Mouse (Mus musculus) granulocyte monocyte progenitor cell, adult 5-6 weeks (primary cell): Measurements from ENCODE around the gene Ugt3a1. TPM values are rescaled to one million over a fixed set of nuclear protein-coding genes. Genes with fewer than 3 reads are reported as not detected.

Experiments used
- ATAC-seq: replicated peaks from 2 replicates; pipeline ENCODE4 v1.8.0; 2016; ENCODE audit warnings: mild to moderate bottlenecking, moderate TSS enrichment, inconsistent platforms; ENCODE audit not compliant: poor library complexity, severe bottlenecking
- total RNA-seq, 2 experiments: library from RNA; stranded (forward) in 1 of 2; stranded (reverse) in 1 of 2; fragments of 200-712, 200-1000 nt in 1 of 2; fragments of >200 nt in 1 of 2; fragmentation: Nextera tagmentation in 1 of 2; gene quantifications; 2 replicates each; pipeline ENCODE4 v1.2.3; 2014 to 2017

The Ugt3a1 gene
- total RNA-seq (2014; fragmentation: Nextera tagmentation) (not detected in 2 replicates), total RNA-seq (2017) (not detected in 2 replicates)

DNA sequence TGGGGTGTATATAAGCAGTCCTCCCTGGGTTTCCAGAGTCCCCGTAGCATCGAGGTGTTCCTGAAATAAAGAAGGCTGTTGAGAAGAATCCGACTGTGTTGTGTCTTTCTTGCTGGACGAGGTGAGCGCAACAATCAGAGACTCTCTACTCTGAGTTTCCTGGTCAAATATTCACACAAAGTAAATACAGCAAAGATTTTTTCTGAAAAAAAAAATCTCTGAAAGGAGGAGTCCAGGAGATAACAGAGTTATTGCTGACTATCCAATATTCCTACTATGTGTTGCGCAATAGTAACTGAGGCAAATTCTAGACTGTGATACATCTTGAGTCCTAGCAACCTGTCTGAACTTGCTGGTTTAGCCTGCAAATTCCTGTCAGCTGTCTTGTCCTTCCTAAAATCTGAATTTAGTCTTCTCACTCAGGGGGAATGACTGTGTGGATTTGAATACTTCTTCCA is at the start of gene Ugt3a1:
TSS of gene Ugt3a1 (plus strand) at position 51 of the 458 bp plus-strand sequence.
- no peak for ATAC-seq

DNA sequence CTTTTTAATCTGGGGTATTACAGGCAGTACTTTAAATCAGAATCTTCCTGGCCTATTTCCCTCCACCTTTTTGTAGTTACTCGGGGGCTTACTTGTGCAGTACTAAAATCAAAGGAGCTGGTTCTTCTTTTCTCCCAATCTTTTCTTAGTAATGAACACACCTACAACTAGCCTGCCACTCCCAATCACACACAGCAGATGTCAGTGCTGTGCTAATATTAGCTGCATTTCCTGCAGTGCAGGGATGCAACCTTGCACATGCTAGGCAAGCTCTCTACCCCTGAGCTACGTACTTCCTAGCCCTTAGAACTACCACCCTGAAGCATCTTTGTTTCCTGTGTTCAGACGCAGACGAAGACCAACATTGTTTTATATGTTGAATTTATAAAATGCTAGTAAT is 45.8 kb upstream of the Ugt3a1 start:
- ATAC-seq: 0 out of 2 replicates have a peak, but pooled peaks have one; percentile 30

DNA sequence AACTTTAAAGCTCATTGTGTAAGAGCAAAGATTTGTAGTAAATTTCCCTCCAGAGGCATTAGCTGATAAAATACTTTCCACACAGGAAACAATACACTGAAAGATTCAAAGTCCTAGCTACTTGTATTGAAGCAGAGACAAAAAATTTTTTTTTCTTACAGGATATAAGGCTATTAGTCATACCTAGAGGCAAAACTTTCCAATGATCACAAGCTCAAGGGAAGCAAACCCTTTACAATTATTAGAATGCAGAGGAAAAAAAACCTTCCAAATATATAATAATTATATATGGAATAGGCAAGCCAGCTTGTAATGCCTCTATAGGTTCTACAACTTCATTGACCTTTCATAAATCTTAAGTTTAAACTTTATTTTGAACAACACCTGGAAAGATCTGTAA is 30.3 kb upstream of the Ugt3a1 start:
- no peak for ATAC-seq

DNA sequence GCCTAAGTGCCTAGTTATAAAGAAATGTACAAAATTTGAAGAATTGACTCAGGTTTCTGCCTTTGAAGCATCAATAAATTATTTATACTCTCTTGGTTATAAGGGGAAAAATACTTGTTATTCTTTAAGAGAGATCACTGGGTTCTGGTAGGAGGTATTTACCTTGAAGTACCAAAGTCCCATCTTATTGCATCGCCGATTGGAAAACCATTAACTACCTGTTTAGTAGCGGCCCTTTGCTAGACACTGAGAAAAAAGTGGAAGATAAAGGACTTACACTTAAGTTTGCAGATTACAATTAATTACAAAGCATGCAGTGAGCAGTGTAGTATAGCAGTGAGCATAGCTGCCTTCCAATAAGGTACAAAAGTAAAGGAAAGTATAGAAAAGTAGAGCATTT is 23.8 kb upstream of the Ugt3a1 start:
- ATAC-seq: no peak

DNA sequence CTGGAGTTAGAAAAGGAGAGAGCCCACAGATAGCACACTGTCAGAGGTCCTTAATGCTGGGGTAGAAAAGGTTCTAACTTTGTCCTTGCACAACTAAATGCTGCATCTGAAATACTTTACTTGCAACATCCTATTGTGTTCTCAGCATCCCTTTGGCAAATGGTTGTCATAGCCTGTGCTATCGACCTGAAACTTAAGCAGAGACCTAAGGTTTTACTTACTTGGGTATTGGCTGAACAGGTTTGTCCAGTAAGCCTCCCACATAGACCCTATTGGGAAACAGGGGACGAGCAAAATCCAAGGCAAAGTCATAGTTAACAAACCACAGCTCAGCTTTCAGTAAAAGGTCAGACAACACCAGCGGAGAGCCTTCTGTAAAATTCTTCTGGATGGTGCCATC is 16.1 kb upstream of the Ugt3a1 start:
- ATAC-seq: no peak

DNA sequence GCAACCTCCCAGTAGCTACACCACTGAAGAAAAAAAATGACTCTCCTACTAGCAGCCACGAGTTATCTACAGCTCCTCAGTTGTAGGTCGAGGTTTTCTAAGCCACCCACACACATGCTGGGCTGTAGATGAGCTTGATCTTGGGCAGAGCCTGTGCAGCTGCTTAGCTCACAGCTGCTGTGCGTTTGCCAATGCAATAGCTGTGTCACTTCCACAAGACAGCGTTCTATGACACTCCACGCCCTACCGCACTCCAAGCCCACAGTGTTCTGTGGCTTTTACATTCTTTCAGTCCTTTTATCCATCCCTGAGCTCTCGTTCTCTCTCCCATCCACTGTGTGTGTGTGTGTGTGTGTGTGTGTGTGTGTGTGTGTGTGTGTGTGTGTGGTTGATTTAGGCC is 4.8 kb upstream of the Ugt3a1 start:
- no peak for ATAC-seq

DNA sequence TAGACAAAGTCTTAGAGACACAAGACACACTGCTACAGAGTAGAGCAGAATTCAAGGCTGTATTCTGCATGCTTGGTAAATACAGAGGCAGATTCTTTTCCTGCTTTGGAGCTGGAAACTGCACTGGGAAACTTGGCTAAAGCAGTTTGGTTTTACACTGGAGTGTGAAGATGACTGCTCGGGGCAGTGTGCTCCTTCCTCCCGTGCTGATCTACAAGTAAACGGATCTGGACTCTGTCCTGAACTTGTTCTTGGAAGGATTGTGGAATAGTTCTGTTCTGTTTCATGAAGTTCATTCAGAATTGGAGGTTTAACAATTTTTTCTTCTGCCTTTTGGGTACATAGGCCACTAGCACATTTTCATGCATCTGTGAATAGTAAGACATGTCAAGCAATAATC is 2.3 kb downstream of the Ugt3a1 start:
- ATAC-seq: no peak

- no peak for ATAC-seq
Observed at GRCm38 (mm10) chr15:9279596-9279995, 2.9 kb downstream of the Ugt3a1 start.

- no peak for ATAC-seq
Observed at GRCm38 (mm10) chr15:9283165-9283564, 6.5 kb downstream of the Ugt3a1 start.

DNA sequence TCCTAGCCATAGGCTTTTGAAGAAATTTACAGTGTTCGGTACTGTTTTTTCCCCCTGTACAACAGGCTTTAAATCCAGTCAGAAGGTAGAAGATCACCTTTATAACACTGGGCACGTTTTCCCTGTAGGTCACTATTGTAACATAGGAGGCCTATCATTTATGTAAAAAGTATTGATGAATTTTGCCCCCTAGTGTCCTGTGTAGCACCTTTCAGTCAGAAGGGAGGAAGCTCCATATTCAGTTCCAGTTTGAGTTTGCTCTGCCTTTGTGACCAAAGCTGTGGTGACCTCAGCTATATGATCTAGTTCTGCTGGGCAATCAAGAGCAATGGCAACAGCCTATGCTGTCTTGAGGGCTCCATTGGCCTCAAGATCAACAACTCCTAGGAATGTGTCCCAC is 13.0 kb downstream of the Ugt3a1 start:
- ATAC-seq: no peak

DNA sequence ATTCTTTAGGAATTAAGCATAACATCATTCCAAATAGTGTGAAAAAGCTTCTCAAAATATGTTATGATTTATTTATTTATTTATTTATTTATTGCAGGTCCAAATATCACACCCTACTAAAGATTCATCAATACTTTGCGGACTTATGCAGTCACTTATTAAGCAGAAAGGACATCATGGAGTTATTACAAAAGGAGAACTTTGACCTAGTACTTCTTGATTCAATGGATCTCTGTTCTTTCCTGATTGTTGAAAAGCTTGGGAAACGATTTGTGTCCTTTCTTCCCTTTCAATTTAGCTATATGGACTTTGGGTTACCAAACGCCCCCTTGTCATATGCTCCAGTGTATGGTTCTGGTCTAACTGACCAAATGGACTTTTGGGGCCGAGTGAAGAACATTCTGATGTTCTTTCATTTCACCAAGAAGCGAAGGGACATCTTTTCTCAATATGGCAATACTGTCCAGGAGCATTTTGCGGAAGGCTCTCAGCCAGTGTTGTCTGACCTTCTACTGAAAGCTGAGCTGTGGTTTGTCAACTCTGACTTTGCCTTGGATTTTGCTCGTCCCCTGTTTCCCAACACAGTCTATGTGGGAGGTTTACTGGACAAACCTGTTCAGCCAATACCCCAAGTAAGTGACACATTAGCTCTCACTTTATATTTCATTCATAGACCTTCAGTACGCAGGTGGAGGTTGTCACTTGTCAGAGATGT is 29.4 kb downstream of the Ugt3a1 start:
- no peak for ATAC-seq

DNA sequence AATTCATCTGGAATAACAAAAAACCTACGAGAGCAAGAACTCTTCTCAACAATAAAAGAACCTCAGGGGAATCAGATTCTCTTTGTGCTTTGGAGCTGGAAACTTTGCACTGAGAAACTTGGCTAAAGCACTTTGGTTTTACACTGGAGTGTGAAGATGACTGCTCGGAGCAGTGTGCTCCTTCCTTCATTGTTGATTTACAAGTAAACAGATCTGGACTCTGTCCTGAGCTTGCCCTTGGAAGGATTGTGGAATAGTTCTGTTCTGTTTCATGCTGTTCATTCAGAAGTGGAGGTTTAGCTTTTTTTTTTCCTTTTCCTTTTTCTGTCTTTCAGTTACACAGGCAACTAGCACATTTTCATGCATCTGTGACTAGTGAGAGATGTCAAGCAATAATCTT is 57.9 kb downstream of the Ugt3a1 start:
- ATAC-seq: no peak

GRCm38 (mm10) chr15:9335341-9335740 is 58.7 kb downstream of the Ugt3a1 start, which contains the start of gene Ugt3a2:
Gene Ugt3a2 (plus strand): TSS chr15:9335550.
- no peak for ATAC-seq

- ATAC-seq: no peak
Observed at GRCm38 (mm10) chr15:9336616-9337015, 59.9 kb downstream of the Ugt3a1 start.

DNA sequence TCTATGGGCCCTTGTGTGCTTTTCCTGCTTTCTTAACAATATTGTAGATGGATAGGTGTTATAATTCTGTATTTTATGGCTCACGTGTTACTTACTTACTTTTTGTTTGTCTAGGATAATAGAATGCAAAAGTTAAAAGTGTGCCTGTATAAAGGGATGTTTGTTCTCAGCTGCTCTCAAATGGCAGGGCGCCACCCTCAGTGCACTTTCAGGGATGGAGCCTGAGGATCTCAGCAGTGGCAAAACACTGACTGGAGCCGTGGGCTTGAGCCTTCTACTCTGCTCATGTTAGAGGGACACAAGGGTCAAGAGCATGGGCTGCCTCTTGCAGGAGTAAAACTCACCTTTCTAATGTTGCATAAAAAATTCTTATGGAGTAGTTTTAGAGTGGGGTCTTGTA is 60.3 kb downstream of the Ugt3a1 start:
- ATAC-seq: no peak

- ATAC-seq: no peak
Observed at GRCm38 (mm10) chr15:9348739-9349138, 72.1 kb downstream of the Ugt3a1 start.

GRCm38 (mm10) chr15:9362801-9363200 is 86.1 kb downstream of the Ugt3a1 start:
- ATAC-seq: no peak

Other genes starting within 250 kb of the Ugt3a1 start
- gene Nadk2, start 205.6 kb upstream of the Ugt3a1 start, total RNA-seq (2014; fragmentation: Nextera tagmentation): 31.8 and 52.6 TPM in 2 replicates
- gene Nadk2, start 205.6 kb upstream of the Ugt3a1 start, total RNA-seq (2017): 57.9 and 63.5 TPM in 2 replicates
- 10.1 and 16.1 TPM in 2 replicates for gene Lmbrd2, start 136.3 kb upstream of the Ugt3a1 start, total RNA-seq (2014; fragmentation: Nextera tagmentation)
- gene Lmbrd2, start 136.3 kb upstream of the Ugt3a1 start, total RNA-seq (2017): 6.6 and 7.0 TPM in 2 replicates
- 25.1 and 36.9 TPM in 2 replicates for gene Skp2, start 121.5 kb upstream of the Ugt3a1 start, total RNA-seq (2014; fragmentation: Nextera tagmentation)
- 22.4 and 32.4 TPM in 2 replicates for gene Skp2, start 121.5 kb upstream of the Ugt3a1 start, total RNA-seq (2017)
- gene Ugt3a2, start 58.7 kb downstream of the Ugt3a1 start, total RNA-seq (2014; fragmentation: Nextera tagmentation): not detected in 2 replicates
- not detected in 2 replicates for gene Ugt3a2, start 58.7 kb downstream of the Ugt3a1 start, total RNA-seq (2017)
- gene Capsl, start 159.1 kb downstream of the Ugt3a1 start, total RNA-seq (2014; fragmentation: Nextera tagmentation): 3.9 TPM in 1 of 2 replicates, not detected in the other
- gene Capsl, start 159.1 kb downstream of the Ugt3a1 start, total RNA-seq (2017): 2.3 TPM in 1 of 2 replicates, not detected in the other